Mouse (Mus musculus) gastrocnemius, postnatal 25 days (tissue): ENCODE results near the gene St8sia6. TPM values are rescaled to one million over a fixed set of nuclear protein-coding genes. Genes with fewer than 3 reads are reported as not detected.
"Not testable (repeated sequence)": the region's sequence is repeated elsewhere in the genome, so short reads cannot be mapped to it uniquely, and the experiment has no call there.

Experiments
- DNase-seq: peaks from one replicate; pipeline ENCODE4 v3.0.0; 2022
- long read RNA-seq, 2 experiments: library from polyadenylated mRNA; stranded (forward); transcript quantifications; one replicate each; pipeline ENCODE4 v2.0.0; 2021
- total RNA-seq, 2 experiments: library from RNA; stranded (reverse); gene quantifications; 1 replicate in 1 of 2; 2 replicates in 1 of 2; pipeline ENCODE4 v1.2.3; 2021

St8sia6 gene
- under 1 TPM; 0.32 to 0.69 TPM for total RNA-seq
- long read RNA-seq, experiment 1 = 0 reads
- long read RNA-seq, experiment 2 = 0 reads

DNA sequence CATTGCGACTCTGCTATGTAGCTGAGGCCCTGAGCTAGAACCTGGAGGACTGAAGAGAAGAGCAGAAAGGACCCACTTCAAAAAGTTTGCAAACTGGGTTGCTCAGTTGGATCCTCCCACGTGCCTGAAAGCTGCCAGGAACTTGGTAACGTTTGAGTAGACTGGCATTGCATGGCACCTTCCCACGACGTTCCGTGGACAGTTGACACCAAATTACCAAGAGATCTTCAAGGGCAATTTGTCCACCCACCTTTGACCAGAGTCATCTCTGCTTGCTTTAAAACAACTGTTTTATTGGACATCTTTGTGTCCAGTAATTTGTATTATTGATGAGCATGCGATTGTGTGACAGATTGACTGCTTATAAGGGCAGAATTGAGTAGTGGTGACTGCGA lies at the start of gene St8sia6:
Gene St8sia6, minus strand, starts transcription at position 96 of the 395 bp plus-strand sequence.
- no peak for DNase-seq

- DNase-seq = no peak
These were observed 42.4 kb upstream of the St8sia6 start for GRCm38 (mm10) chr2:13836310-13836709.

DNA sequence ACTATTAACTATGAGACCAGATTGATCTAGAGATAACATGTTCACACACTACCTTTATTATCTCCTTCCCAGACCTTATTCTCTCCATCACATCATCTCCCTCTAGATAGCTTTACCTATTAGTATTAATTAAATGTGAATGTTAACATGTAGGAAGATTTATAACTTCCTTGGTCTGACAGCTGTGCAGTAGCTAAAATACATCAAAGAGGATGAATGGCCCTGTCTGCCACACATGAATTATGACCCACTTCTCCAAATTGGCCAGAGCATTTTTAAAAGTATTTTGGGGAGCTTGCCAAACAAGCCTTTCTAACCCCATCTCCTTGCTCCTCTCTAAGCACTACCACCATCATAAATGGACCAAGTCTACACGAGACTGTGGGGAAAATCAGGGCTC lies 41.1 kb upstream of the St8sia6 start:
- no peak for DNase-seq

DNA sequence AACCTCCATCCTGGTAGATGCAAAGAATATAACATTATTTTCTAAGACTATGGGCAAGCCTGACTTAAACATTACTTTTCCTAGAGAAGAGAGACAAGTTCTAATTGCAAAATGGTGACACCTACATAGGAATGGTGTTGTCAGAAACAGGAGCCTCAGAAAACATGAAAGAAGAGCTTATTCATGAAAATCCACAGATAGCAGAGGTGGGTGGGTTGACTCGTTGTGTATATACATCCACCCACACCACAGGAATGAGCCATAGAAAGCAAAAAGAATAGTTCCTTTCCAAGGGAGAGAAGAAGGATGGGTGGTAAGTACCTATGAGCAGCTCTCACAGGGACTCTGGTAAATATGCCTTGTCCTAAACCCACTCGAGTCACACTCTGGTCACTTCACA lies 22.8 kb upstream of the St8sia6 start:
- DNase-seq = no peak

DNA sequence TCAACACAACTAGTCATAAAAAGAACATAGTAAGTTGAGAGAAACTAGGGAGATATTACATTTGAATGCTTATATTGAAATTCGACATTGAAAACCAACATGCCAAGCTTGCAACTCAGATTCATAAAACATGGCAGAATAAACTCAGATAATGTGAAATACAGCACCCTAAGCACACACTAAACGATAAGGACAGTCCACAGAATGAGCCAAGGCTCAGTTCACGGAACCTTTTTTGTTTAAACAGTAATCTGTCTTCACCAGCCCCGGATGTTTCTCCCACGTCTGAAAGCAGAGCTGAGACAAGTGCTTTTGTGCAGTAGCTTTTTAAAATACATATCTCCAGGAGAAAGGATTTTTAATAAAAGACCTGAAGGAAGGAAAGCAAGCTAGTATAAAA lies 14.7 kb upstream of the St8sia6 start:
- DNase-seq = no peak

DNA sequence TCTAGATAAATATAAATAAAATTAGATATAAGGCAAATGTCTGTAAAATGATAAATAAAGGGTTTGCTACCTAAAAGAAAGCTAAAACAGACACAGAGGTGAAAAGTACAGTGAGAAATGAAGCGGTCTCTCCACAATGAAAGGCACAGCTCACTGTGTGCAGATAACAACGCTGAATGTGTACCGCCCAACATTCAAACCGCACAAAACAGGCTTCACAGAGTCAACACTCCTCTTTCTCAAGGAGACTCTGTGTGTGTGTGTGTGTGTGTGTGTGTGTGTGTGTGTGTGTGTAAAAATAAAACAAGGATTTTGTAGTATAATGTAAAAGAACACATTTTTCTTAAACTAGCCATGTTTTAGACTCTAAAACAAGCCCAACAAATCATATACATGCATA lies 14.1 kb upstream of the St8sia6 start:
- DNase-seq = no peak

- DNase-seq = no peak
These were observed 12.3 kb upstream of the St8sia6 start for GRCm38 (mm10) chr2:13806120-13806519.

GRCm38 (mm10) chr2:13800639-13801038 lies 6.8 kb upstream of the St8sia6 start:
- no peak for DNase-seq

DNA sequence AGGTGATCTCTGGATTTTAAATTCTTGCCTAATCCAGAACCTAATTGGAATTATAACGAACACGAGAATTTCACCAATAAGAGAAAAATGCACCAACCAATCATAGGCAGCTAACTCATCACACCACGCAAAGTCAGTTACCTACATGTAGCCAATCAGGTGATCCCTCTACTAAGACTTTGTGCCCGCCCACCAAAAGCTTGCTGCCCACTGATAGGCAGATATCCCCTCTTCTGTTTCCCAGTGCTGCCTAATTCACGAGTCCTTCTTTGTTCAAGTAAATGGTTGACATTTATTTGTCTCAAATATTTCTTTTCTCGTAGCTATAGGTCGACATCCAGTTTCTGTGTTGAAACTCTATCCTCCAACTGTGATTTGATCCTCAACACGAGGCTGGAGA lies 582 bp upstream of the St8sia6 start:
- no peak for DNase-seq

DNA sequence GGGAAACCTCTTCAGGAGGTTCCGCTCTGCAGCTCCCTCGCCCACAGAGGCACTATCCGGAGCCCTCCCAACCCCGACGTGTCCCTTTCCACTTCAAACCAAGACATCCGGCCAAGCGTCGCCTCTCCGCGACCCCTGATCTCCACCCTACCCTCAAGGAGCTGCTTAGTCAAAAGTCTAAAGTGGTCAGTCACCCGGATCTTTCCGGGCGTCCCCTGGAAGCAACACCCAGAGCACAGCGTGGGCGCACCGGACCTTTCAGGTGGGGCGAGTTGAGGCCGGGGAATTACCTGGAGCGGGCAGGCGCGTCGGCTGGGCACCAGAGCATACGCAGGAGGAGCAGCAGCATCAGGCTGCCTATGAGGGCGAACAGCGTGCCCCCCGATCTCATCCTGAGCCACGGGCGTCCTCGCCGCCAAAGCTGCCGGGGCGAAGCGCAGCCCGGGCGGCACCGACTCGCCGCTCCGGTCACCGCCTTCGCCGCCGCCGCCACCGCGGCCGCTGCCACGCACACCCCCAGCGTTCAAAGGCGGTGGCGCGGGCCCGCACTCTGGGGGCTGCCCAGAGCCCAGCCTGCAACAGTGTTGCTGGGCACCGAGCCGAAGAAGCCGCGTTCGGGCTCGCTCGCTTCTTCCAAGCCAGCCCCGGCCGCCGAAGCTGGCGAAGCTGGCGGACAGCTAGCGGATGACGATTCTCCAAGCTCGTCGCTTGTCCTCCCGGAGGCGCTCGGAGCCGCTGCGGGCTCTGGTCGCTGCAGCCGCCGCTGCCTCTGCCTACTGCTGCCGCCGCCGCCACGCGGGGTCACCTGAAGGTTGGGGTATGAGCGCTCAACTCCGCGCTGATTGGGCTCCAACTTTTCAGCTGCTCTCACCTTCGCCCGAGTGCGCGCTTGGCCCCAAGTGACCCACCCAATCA lies 553 bp downstream of the St8sia6 start:
- DNase-seq = peak; percentile 6

DNA sequence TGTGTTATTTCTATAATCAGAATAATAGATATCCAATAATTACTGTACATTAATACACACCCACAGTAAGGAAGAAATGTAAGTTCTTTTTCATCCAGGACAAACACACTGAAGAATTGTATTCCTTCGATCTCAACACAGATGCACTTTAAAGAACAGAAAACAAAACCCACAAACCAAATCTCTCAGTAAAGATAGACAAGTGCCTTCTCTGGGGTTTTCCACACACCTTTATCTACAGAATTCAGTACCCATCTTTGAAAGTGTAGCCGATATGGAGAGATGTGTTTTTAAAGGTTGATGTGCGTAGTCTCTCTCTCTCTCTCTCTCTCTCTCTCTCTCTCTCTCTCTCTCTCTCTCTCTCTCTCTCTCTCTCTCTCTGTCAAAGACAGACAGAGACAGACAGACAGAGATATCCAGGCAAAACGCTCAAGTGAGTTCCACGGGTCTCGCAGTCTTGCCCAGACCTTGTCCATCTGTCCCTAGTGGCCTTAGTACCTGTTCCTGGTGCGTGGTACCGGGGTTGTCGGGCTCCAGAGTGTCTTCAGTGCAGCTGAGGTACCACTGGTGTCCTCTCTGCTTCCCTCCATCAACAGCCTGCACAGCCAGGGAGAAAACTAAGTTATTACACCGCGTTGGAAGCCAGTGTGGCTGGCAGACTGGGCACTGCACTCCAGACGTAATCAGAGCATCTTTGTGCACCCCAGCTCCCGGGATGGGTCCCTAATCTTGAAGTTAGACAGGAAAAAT lies 1.4 kb downstream of the St8sia6 start:
- no peak for DNase-seq

GRCm38 (mm10) chr2:13791598-13791997 lies 2.3 kb downstream of the St8sia6 start:
- no peak for DNase-seq

GRCm38 (mm10) chr2:13789365-13789764 lies 4.5 kb downstream of the St8sia6 start:
- no peak for DNase-seq

- no peak for DNase-seq
These were observed 7.2 kb downstream of the St8sia6 start for GRCm38 (mm10) chr2:13786577-13787168.

DNA sequence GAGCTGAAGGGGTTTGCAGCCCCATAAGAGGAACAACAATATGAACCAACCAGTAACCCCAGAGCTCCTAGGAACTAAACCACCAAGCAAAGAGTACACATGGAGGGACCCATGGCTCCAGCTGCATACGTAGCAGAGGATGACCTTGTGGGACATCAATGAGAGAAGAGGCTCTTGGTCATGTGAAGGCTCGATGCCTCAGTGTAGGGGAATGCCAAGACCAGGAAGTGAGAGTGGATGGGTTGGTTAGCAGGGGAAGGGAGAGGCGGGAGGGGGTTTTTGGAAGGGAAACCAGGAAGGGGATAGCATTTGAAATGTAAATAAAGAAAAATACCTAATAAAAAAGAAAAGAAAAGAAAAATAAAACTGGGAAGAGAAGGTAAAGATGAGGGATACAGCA lies 7.9 kb downstream of the St8sia6 start:
- not testable (repeated sequence) for DNase-seq

DNA sequence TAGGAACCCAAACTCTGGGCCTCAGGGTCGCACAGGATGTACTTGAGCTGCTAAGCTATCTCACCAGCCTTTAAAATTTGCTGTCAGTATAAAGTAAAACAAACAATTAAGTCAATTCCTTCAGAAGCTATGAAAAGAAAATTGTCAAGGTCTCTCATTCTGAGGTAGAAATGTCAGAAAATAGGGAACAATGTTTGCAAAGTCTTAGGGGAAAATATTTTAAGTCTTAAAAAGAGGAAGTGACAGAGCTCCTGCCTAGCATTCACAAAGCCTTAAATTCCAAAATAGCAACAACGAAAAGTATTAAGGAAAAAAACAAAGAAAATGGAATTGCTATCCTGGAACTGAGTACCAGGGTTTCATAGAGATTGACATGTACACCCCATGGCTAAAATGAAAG lies 8.6 kb downstream of the St8sia6 start:
- DNase-seq = no peak

- DNase-seq = no peak
These were observed 9.4 kb downstream of the St8sia6 start for GRCm38 (mm10) chr2:13784448-13784847.

DNA sequence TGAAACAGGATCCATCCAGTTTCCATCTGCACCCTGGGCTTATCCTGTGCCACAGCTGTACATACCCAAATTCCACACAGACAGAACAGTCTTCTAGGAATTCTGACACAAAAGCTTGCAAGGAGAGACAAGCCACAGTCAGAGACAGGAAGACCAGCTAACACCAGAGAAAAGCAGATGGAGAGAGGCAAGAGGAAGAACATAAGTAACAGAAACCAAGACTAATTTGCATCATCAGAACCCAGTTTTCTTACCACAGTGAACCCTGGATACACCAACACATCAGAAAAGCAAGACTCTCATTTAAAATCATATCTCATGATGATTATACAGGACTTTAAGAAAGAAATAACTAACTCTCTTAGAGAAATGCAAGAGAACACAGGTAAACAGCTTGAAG lies 16.8 kb downstream of the St8sia6 start:
- no peak for DNase-seq

- DNase-seq = no peak
These were observed 17.4 kb downstream of the St8sia6 start for GRCm38 (mm10) chr2:13776453-13776852.

DNA sequence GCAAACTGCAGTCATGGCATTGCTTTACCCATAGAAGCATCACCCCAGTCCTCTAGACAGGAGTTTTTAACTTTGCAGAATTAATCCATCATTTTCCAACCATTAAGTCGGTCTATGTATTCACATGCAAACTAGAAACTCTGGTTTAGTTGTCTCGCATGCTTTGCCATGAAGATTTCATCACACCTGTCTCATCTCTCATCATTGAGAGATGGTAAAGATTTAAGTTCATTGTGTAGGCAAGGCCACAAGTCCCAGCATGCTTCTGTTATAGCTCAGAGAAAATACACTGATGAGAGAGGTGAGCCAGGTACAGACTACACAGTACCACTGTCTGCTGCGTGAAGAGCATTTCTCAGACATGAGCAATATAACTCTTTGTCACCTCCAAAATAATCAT lies 18.8 kb downstream of the St8sia6 start:
- DNase-seq = no peak

DNA sequence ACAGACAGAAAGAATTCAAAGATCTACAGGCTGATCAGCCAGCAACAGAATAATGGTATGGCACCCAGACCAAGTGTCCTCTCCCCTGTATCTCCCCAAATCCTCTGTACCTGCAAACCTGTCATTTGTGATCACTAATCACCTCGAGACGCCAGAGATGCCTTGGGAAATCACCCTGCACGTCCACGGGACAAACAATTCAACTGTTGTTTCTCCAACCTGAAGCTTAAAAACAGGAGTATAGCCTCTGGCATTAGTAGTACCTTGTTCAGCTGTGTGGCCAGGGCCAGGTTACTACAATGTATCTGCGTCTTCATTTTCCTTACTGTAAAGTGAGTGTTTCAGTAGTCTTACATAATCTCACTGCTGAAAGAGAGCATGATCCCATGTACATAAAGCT lies 25.3 kb downstream of the St8sia6 start:
- no peak for DNase-seq

- DNase-seq = no peak
These were observed 26.1 kb downstream of the St8sia6 start for GRCm38 (mm10) chr2:13767532-13768411.
